Mouse (Mus musculus) testis, adult 2 months (tissue): ENCODE measurements around the gene Ap5m1.

Source experiments
- CTCF ChIP-seq: fragments of 200-500 bp; IDR thresholded peaks from 2 replicates; pipeline ENCODE4 v1.5.1; 2012; ENCODE audit warnings: low read depth, mild to moderate bottlenecking, inconsistent platforms, low read length, moderate library complexity; ENCODE audit not compliant: control insufficient read depth, insufficient read depth, insufficient replicate concordance
- POLR2A ChIP-seq: fragments of 200-500 bp; IDR thresholded peaks from 2 replicates; pipeline ENCODE4 v1.6.1; 2012; ENCODE audit warnings: low read depth, mild to moderate bottlenecking, inconsistent platforms, low read length, moderate library complexity; ENCODE audit not compliant: control insufficient read depth

- TF ChIP-seq CTCF (no peak), POLR2A (no peak)
Observed at GRCm38 (mm10) chr14:49027779-49028368, 38.0 kb upstream of the Ap5m1 start.
